Mouse (Mus musculus): ENCODE results near the gene Myh10. TPM values are rescaled to one million over a fixed set of nuclear protein-coding genes. Genes with fewer than 3 reads are reported as not detected.
A peak's percentile ranks its signal among the peaks of the same experiment; 100 is the strongest.

The Myh10 gene
- polyA plus RNA-seq, 1 experiment from 2014 or later, result 175 TPM

GRCm38 (mm10) chr11:68748121-68748520, 56.8 kb downstream of the Myh10 start:
- H3K9me3 ChIP-seq, result no peaks in the 10 kb centered on the region
- peaks cover 71% of the 10 kb centered on the region for H3K36me3 ChIP-seq
- ATAC-seq (ENCODE audit: insufficient number of reproducible peaks, insufficient read depth, low FRiP score, low TSS enrichment, low read depth), result no peak
- H3K4me1 ChIP-seq (replicated peaks), result peaks cover 24% of the 10 kb centered on the region
- H3K4me2 ChIP-seq, result no peak overlapping the region
- H3K27ac ChIP-seq, result no peak overlapping the region
- 88% methylated on average over 5 of the region's 5 CpGs for WGBS
- no peaks in the 10 kb centered on the region for H3K27me3 ChIP-seq
- no peak overlapping the region for H3K4me3 ChIP-seq (replicated peaks)
- H3K9ac ChIP-seq (replicated peaks), result no peak overlapping the region

- Histone ChIP-seq H3K27me3 (no peaks in the 10 kb centered on the region), H3K9me3 (no peaks in the 10 kb centered on the region), H3K27ac (no peak overlapping the region), H3K9ac (replicated peaks) (no peak overlapping the region), H3K36me3 (peaks cover 72% of the 10 kb centered on the region), H3K4me1 (replicated peaks) (peaks cover 43% of the 10 kb centered on the region), H3K4me3 (replicated peaks) (no peak overlapping the region), H3K4me2 (no peak overlapping the region)
- WGBS, result 88% methylated on average over 2 of the region's 2 CpGs
- no peak for ATAC-seq (ENCODE audit: insufficient number of reproducible peaks, insufficient read depth, low FRiP score, low TSS enrichment, low read depth)
Measured at GRCm38 (mm10) chr11:68750206-68750605, 58.8 kb downstream of the Myh10 start.

DNA sequence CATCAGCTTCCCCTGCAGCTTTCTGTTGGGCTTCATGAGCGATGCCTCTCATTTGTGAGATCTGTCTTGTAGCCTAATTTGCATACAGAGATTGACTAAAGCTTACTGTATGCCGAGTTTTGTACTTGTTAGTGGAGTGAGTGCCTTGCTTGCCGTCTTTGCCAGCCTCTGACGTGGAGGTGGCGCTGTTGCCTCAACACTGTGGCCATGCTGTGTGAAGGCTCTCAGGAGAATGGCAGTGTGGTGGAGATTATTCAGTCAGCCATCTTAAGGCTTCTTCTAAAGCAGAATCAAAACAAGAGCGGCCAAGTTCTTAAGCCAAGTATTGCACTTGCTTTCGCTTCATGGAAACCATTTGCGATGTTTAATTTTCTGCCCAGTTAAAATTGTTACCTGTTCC, 59.6 kb downstream of the Myh10 start:
- peaks cover 46% of the 10 kb centered on the region for H3K4me1 ChIP-seq (replicated peaks)
- 81% methylated on average over 8 of the region's 8 CpGs for WGBS
- no peaks in the 10 kb centered on the region for H3K27me3 ChIP-seq
- no peak overlapping the region for H3K27ac ChIP-seq
- H3K4me2 ChIP-seq, result no peak overlapping the region
- peaks cover 64% of the 10 kb centered on the region for H3K36me3 ChIP-seq
- H3K9ac ChIP-seq (replicated peaks), result no peak overlapping the region
- ATAC-seq (ENCODE audit: insufficient number of reproducible peaks, insufficient read depth, low FRiP score, low TSS enrichment, low read depth), result no peak
- no peak overlapping the region for H3K4me3 ChIP-seq (replicated peaks)
- H3K9me3 ChIP-seq, result no peaks in the 10 kb centered on the region

- Histone ChIP-seq H3K4me3 (replicated peaks) (no peak overlapping the region), H3K27ac (peak overlapping the region; percentile 82), H3K4me1 (replicated peaks) (peaks cover 57% of the 10 kb centered on the region), H3K9ac (replicated peaks) (no peak overlapping the region), H3K4me2 (0 out of 2 replicates have a peak overlapping the region, but pooled peaks have one; percentile 2), H3K9me3 (no peaks in the 10 kb centered on the region), H3K27me3 (no peaks in the 10 kb centered on the region), H3K36me3 (peaks cover 54% of the 10 kb centered on the region; the same call in 1 of the 2 replicates)
- WGBS, result 14% methylated on average over 7 of the region's 7 CpGs
- ATAC-seq (ENCODE audit: insufficient number of reproducible peaks, insufficient read depth, low FRiP score, low TSS enrichment, low read depth), result no peak
Measured at GRCm38 (mm10) chr11:68754283-68754682, 62.9 kb downstream of the Myh10 start.

DNA sequence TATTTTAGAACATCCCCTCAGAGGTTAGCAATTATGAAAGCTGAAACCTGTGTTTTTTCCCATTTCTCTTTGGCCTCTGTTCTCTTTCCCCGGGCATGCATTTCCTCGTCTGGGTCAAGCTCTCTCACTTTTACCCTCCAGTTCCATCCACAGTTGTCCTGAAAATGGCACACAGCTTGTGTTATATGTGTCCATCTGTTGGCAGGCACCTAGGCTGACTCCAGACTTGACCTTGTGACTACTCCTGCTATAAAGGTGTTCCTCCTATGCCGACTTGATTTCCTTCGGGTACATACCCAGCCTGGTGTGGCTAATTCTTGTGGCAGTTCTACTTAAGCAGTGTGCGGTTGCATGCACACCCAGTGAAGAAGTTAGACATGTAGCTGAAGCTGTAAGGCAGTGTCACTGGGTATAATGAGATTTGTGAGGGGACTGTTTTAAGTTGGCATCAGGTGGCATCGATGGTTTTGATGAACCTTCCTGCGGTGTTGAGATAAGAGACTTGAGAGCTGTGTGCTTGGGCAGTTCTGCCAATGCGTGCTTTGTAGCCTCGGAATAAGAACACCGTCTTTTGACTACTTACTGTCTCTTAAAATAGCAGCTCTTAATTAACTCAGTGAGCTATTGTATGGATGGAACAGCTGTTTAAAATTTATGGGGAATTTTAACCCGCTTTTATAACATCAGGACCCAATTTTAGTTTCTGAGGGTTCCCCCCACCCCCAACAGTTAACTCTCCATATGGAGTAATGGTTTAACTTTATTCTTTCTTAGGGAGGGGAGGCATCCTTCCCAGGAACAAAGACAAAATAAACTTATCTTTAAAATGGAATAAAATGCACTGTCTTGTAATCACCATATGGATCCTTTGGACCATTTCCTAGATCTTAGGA, 65.3 kb downstream of the Myh10 start:
- H3K27me3 ChIP-seq, result no peaks in the 10 kb centered on the region
- peaks cover 51% of the 10 kb centered on the region for H3K4me1 ChIP-seq (replicated peaks)
- H3K4me2 ChIP-seq, result no peak overlapping the region
- H3K4me3 ChIP-seq (replicated peaks), result no peak overlapping the region
- 59% methylated on average over 11 of the region's 11 CpGs for whole genome bisulfite sequencing
- H3K9me3 ChIP-seq, result no peaks in the 10 kb centered on the region
- no peak for ATAC-seq (ENCODE audit: insufficient number of reproducible peaks, insufficient read depth, low FRiP score, low TSS enrichment, low read depth)
- peaks cover 64% of the 10 kb centered on the region for H3K36me3 ChIP-seq
- no peak overlapping the region for H3K9ac ChIP-seq (replicated peaks)
- no peak overlapping the region for H3K27ac ChIP-seq

GRCm38 (mm10) chr11:68759691-68760090, 68.3 kb downstream of the Myh10 start:
- 90% methylated on average over 3 of the region's 3 CpGs for WGBS
- H3K4me1 ChIP-seq (replicated peaks), result peaks cover 25% of the 10 kb centered on the region
- no peak overlapping the region for H3K27ac ChIP-seq

DNA sequence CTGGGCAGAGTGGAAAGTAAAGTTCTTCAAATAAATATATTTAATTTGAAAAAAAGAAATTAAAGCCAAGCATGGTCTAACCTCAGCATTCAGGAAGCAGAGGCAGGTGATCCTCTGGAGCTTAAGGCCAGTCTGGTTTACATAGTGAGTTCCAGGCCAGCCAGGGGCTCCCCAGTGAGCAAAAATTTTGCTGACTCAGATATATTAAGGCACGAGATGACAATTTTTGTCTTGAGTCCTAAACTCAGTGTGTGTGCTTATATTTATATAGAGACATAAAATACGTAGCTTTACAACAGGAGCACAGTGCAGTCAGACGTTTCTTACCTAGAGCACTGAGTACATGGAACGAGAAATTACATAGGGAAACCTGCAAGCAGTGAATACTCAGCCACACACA, 69.8 kb downstream of the Myh10 start:
- Histone ChIP-seq H3K4me3 (replicated peaks) (no peak overlapping the region), H3K36me3 (peaks cover 89% of the 10 kb centered on the region)

More at GRCm38 (mm10) chr11:68759691-68760090, 68.3 kb downstream of the Myh10 start:
- Histone ChIP-seq H3K36me3 (peaks cover 74% of the 10 kb centered on the region), H3K4me2 (no peak overlapping the region), H3K4me3 (replicated peaks) (no peak overlapping the region), H3K9me3 (no peaks in the 10 kb centered on the region), H3K9ac (replicated peaks) (no peak overlapping the region), H3K27me3 (no peaks in the 10 kb centered on the region)
- no peak for ATAC-seq (ENCODE audit: insufficient number of reproducible peaks, insufficient read depth, low FRiP score, low TSS enrichment, low read depth)

GRCm38 (mm10) chr11:68761664-68762063, 70.3 kb downstream of the Myh10 start:
- Histone ChIP-seq H3K4me1 (replicated peaks) (peaks cover 10% of the 10 kb centered on the region), H3K27me3 (no peaks in the 10 kb centered on the region), H3K27ac (no peak overlapping the region), H3K36me3 (peaks cover 90% of the 10 kb centered on the region), H3K4me3 (replicated peaks) (no peak overlapping the region), H3K4me2 (no peak overlapping the region), H3K9ac (replicated peaks) (no peak overlapping the region), H3K9me3 (no peaks in the 10 kb centered on the region)
- 80% methylated on average over 6 of the region's 6 CpGs for WGBS
- no peak for ATAC-seq (ENCODE audit: insufficient number of reproducible peaks, insufficient read depth, low FRiP score, low TSS enrichment, low read depth)

More for the DNA sequence above, 69.8 kb downstream of the Myh10 start:
- no peak overlapping the region for H3K27ac ChIP-seq
- no peaks in the 10 kb centered on the region for H3K9me3 ChIP-seq
- no peak overlapping the region for H3K4me2 ChIP-seq
- H3K9ac ChIP-seq (replicated peaks), result no peak overlapping the region
- H3K27me3 ChIP-seq, result no peaks in the 10 kb centered on the region
- H3K4me1 ChIP-seq (replicated peaks), result peaks cover 15% of the 10 kb centered on the region
- ATAC-seq (ENCODE audit: insufficient number of reproducible peaks, insufficient read depth, low FRiP score, low TSS enrichment, low read depth), result no peak
- 91% methylated on average over 4 of the region's 4 CpGs for WGBS

GRCm38 (mm10) chr11:68764622-68765021, 73.3 kb downstream of the Myh10 start:
- Histone ChIP-seq H3K36me3 (peaks cover 100% of the 10 kb centered on the region), H3K4me2 (no peak overlapping the region), H3K4me3 (replicated peaks) (no peak overlapping the region), H3K27me3 (no peaks in the 10 kb centered on the region), H3K9ac (replicated peaks) (no peak overlapping the region), H3K27ac (no peak overlapping the region), H3K9me3 (no peaks in the 10 kb centered on the region), H3K4me1 (replicated peaks) (no peaks in the 10 kb centered on the region)
- no peak for ATAC-seq (ENCODE audit: insufficient number of reproducible peaks, insufficient read depth, low FRiP score, low TSS enrichment, low read depth)
- WGBS, result 73% methylated on average over 3 of the region's 3 CpGs

DNA sequence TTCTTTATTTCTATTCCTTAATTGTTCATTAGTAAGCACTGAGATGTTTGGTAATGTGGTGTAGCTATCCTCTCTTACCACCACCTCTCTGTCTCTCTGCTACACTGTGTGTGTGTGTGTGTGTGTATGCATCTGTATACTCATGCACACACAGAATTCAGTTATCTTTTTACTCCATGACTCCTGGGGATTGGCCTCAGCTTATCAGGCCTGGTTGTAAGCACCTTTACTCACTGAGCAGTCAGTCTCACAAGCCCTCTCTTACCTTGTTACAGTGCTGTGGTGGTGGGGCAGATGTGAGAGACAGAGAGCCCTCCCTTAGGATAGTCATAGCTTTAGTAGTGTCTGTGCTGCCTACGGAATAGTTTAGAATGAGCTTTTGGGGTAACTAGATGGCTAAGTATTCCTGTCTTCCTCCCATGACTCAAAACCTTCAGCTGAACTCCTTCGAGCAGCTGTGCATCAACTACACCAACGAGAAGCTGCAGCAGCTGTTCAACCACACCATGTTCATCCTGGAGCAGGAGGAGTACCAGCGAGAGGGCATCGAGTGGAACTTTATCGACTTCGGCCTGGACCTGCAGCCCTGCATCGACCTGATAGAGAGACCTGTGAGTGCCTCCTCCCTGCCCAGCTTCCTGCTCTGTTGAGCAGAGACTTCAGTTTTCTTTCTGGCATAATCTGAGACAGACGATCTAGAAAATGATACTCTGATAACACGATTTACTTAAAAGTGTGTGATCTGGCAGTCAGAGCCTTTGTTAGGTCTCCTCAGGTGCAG, 76.6 kb downstream of the Myh10 start:
- Histone ChIP-seq H3K9me3 (no peaks in the 10 kb centered on the region), H3K4me1 (replicated peaks) (no peaks in the 10 kb centered on the region), H3K9ac (replicated peaks) (no peak overlapping the region), H3K36me3 (peaks cover 100% of the 10 kb centered on the region), H3K4me3 (replicated peaks) (no peak overlapping the region), H3K4me2 (no peak overlapping the region), H3K27me3 (no peaks in the 10 kb centered on the region), H3K27ac (no peak overlapping the region)
- ATAC-seq (ENCODE audit: insufficient number of reproducible peaks, insufficient read depth, low FRiP score, low TSS enrichment, low read depth), result no peak
- 91% methylated on average over 10 of the region's 10 CpGs for WGBS

GRCm38 (mm10) chr11:68769770-68770510, 78.6 kb downstream of the Myh10 start:
- Histone ChIP-seq H3K4me3 (replicated peaks) (no peak overlapping the region), H3K36me3 (peaks cover 100% of the 10 kb centered on the region), H3K9ac (replicated peaks) (no peak overlapping the region), H3K4me2 (no peak overlapping the region), H3K4me1 (replicated peaks) (no peaks in the 10 kb centered on the region), H3K27ac (no peak overlapping the region), H3K9me3 (no peaks in the 10 kb centered on the region), H3K27me3 (no peaks in the 10 kb centered on the region)
- 92% methylated on average over 9 of the region's 9 CpGs for WGBS
- ATAC-seq (ENCODE audit: insufficient number of reproducible peaks, insufficient read depth, low FRiP score, low TSS enrichment, low read depth), result no peak
